Mouse (Mus musculus) G1E (cell line): ENCODE results near the gene Man1b1. TPM values are rescaled to one million over a fixed set of nuclear protein-coding genes. Genes with fewer than 3 reads are reported as not detected.

Source experiments
- ATAC-seq: 2 replicates; pipeline ENCODE4 v1.8.0; 2016; ENCODE audit warnings: mild to moderate bottlenecking; ENCODE audit not compliant: insufficient number of reproducible peaks, poor library complexity, low FRiP score, severe bottlenecking; ENCODE audit errors: extremely low read depth
- DNase-seq: peaks from one replicate; pipeline ENCODE4 v3.0.0; 2012; ENCODE audit warnings: low spot score
- H3K27me3 ChIP-seq: 2 replicates; pipeline ENCODE4 v1.6.1; 2012; ENCODE audit warnings: mild to moderate bottlenecking, low read length, inconsistent platforms; ENCODE audit not compliant: insufficient read depth
- H3K36me3 ChIP-seq: replicated peaks from 2 replicates; pipeline ENCODE3; 2012; ENCODE audit warnings: mild to moderate bottlenecking, inconsistent platforms
- H3K4me1 ChIP-seq: 2 replicates; pipeline ENCODE4 v1.6.1; 2012; ENCODE audit warnings: low read depth, low read length, inconsistent platforms, mixed read lengths; ENCODE audit not compliant: insufficient read depth
- H3K4me3 ChIP-seq: 2 replicates; pipeline ENCODE4 v1.5.1; 2012; ENCODE audit warnings: low read depth, mild to moderate bottlenecking, inconsistent platforms, low read length, moderate library complexity, mixed read lengths
- H3K9me3 ChIP-seq: replicated peaks from 2 replicates; pipeline ENCODE4 v1.6.1; 2012; ENCODE audit warnings: inconsistent platforms
- CTCF ChIP-seq: IDR thresholded peaks from 2 replicates; pipeline ENCODE4 v1.5.1; 2012; ENCODE audit warnings: low read depth, low read length, inconsistent platforms, mixed read lengths
- GATA1 ChIP-seq: IDR thresholded peaks from 2 replicates; pipeline ENCODE4 v1.6.1; 2012; ENCODE audit warnings: borderline replicate concordance, low read length, inconsistent platforms, mixed read lengths
- GATA2 ChIP-seq: IDR thresholded peaks from 2 replicates; pipeline ENCODE4 v1.6.1; 2012; ENCODE audit warnings: low read depth, low read length, inconsistent platforms, borderline replicate concordance
- POLR2AphosphoS5 ChIP-seq: IDR thresholded peaks from 2 replicates; pipeline ENCODE4 v1.6.1; 2012; ENCODE audit warnings: low read depth, low read length, inconsistent platforms; ENCODE audit not compliant: insufficient replicate concordance
- TAL1 ChIP-seq: conservative IDR thresholded peaks from 2 replicates; pipeline ENCODE4 v1.6.1; 2012; ENCODE audit warnings: low read depth, low read length, inconsistent platforms, mixed read lengths
- polyA plus RNA-seq: library from polyadenylated mRNA; stranded (reverse); fragments of >175 nt; gene quantifications from 2 replicates; pipeline ENCODE4 v1.2.3, GENCODE M21; 2012
- total RNA-seq, 2 experiments: library from RNA; stranded (forward) in 1 of 2; stranded (reverse) in 1 of 2; fragments of 200-1000 nt in 1 of 2; fragments of >200 nt in 1 of 2; fragmentation: Nextera tagmentation in 1 of 2; gene quantifications; 2 replicates each; pipeline ENCODE4 v1.2.3; 2014 to 2017

Man1b1 gene
- total RNA-seq (2014; fragmentation: Nextera tagmentation) (38.3 and 47.0 TPM in 2 replicates), total RNA-seq (2017) (45.3 and 57.2 TPM in 2 replicates), polyA plus RNA-seq (9.9 and 18.0 TPM in 2 replicates)

- H3K27me3 ChIP-seq = no peaks in the 10 kb centered on the region
- peaks cover 41% of the 10 kb centered on the region for H3K36me3 ChIP-seq
- no peaks in the 10 kb centered on the region for H3K9me3 ChIP-seq
- H3K4me1 ChIP-seq = peaks cover 40% of the 10 kb centered on the region
- peak; percentile 97 for ATAC-seq
- peak within 1 kb of the TSS; percentile 97 for H3K4me3 ChIP-seq
- DNase-seq = peak; percentile 96
- TF ChIP-seq POLR2AphosphoS5 (no peak), GATA1 (no peak), CTCF (no peak), GATA2 (no peak), TAL1 (no peak)
Observed at GRCm38 (mm10) chr2:25332286-25333160, at the start of gene Man1b1. TSS of gene Man1b1 (plus strand) at chr2:25332338.

GRCm38 (mm10) chr2:25285551-25285950 lies 46.6 kb upstream of the Man1b1 start:
- no peak for DNase-seq
- Histone ChIP-seq H3K9me3 (no peaks in the 10 kb centered on the region), H3K36me3 (peaks cover 62% of the 10 kb centered on the region), H3K4me3 (no peak overlapping the region), H3K27me3 (peaks cover 21% of the 10 kb centered on the region), H3K4me1 (peaks cover 13% of the 10 kb centered on the region)
- no peak for TF ChIP-seq GATA1
- TF ChIP-seq POLR2AphosphoS5 = no peak
- no peak for ATAC-seq

- ATAC-seq (no peak), DNase-seq (no peak)
- H3K27me3 ChIP-seq = peaks cover 28% of the 10 kb centered on the region
- peaks cover 55% of the 10 kb centered on the region for H3K36me3 ChIP-seq
- no peak overlapping the region for H3K4me3 ChIP-seq
- no peaks in the 10 kb centered on the region for H3K9me3 ChIP-seq
- H3K4me1 ChIP-seq = peaks cover 13% of the 10 kb centered on the region
- TF ChIP-seq POLR2AphosphoS5 (no peak), GATA1 (no peak), TAL1 (no peak), GATA2 (no peak), CTCF (no peak)
Observed at GRCm38 (mm10) chr2:25286314-25286713, 45.8 kb upstream of the Man1b1 start.

GRCm38 (mm10) chr2:25286837-25287636 lies 45.1 kb upstream of the Man1b1 start:
- DNase-seq (no peak), ATAC-seq (no peak)
- no peaks in the 10 kb centered on the region for H3K9me3 ChIP-seq
- no peak for TF ChIP-seq GATA1
- TF ChIP-seq CTCF = no peak
- no peak for TF ChIP-seq TAL1
- no peak for TF ChIP-seq POLR2AphosphoS5
- no peak for TF ChIP-seq GATA2
- no peak overlapping the region for H3K4me3 ChIP-seq
- H3K4me1 ChIP-seq = peaks cover 19% of the 10 kb centered on the region
- H3K27me3 ChIP-seq = peaks cover 35% of the 10 kb centered on the region
- peaks cover 50% of the 10 kb centered on the region for H3K36me3 ChIP-seq

GRCm38 (mm10) chr2:25287927-25288649 lies 44.0 kb upstream of the Man1b1 start, which contains the start of gene Tmem210:
TSS of gene Tmem210 (plus strand) at chr2:25288145.
- Histone ChIP-seq H3K4me3 (no peak within 1 kb of the TSS), H3K4me1 (peaks cover 26% of the 10 kb centered on the region), H3K27me3 (peaks cover 43% of the 10 kb centered on the region), H3K9me3 (no peaks in the 10 kb centered on the region), H3K36me3 (peaks cover 39% of the 10 kb centered on the region)
- no peak for DNase-seq
- TF ChIP-seq CTCF (no peak), GATA1 (no peak), GATA2 (no peak), POLR2AphosphoS5 (no peak), TAL1 (no peak)
- ATAC-seq = no peak

- DNase-seq (no peak), ATAC-seq (no peak)
- Histone ChIP-seq H3K4me1 (peaks cover 26% of the 10 kb centered on the region), H3K4me3 (no peak overlapping the region), H3K9me3 (no peaks in the 10 kb centered on the region), H3K27me3 (peaks cover 49% of the 10 kb centered on the region), H3K36me3 (peaks cover 32% of the 10 kb centered on the region)
- TF ChIP-seq CTCF (no peak), GATA2 (no peak), POLR2AphosphoS5 (no peak), GATA1 (no peak), TAL1 (no peak)
Observed at GRCm38 (mm10) chr2:25288734-25289345, 43.3 kb upstream of the Man1b1 start.
